Mouse (Mus musculus) embryonic facial prominence, embryonic 11.5 days (tissue): ENCODE measurements at regions not wholly inside any gene's neighbourhood (a gene's known extent, or its start where the extent isn't known, plus 50 kb on each side); places are given as distances from the start of the nearest gene placed in this dataset.

Experiments used
- ATAC-seq: fragments of 200-750 bp; cut with Nextera tagmentation; replicated peaks from 2 replicates; pipeline ENCODE4 v1.8.0; 2017; ENCODE audit warnings: low read depth; ENCODE audit not compliant: insufficient number of reproducible peaks, low FRiP score, low TSS enrichment
- DNase-seq: peaks from one replicate; pipeline ENCODE4 v3.0.0-alpha.2; 2015; ENCODE audit warnings: low spot score
- H3K27ac ChIP-seq: fragments of 300-500 bp; sonication (generic); replicated peaks from 2 replicates; pipeline ENCODE4 v1.5.1; 2014; ENCODE audit warnings: mild to moderate bottlenecking, low read depth, low read length, control low read depth
- H3K27me3 ChIP-seq: fragments of 300-500 bp; sonication (generic); 2 replicates; pipeline ENCODE4 v1.6.1; 2014; ENCODE audit warnings: mild to moderate bottlenecking, low read length, moderate library complexity, mixed read lengths; ENCODE audit not compliant: control insufficient read depth, insufficient read depth
- H3K36me3 ChIP-seq: fragments of 300-500 bp; sonication (generic); replicated peaks from 2 replicates; pipeline ENCODE4 v1.6.1; 2014; ENCODE audit warnings: low read depth, mild to moderate bottlenecking, low read length, moderate library complexity, mixed read lengths; ENCODE audit not compliant: control insufficient read depth, insufficient read depth
- H3K4me1 ChIP-seq: fragments of 300-500 bp; sonication (generic); 2 replicates; pipeline ENCODE4 v1.6.1; 2014; ENCODE audit warnings: low read length, mixed read lengths; ENCODE audit not compliant: control insufficient read depth, insufficient read depth
- H3K4me2 ChIP-seq: fragments of 300-500 bp; sonication (generic); 2 replicates; pipeline ENCODE4 v1.6.1; 2014; ENCODE audit warnings: low read depth, mild to moderate bottlenecking, control low read depth, low read length, moderate library complexity
- H3K4me3 ChIP-seq: fragments of 300-500 bp; sonication (generic); 2 replicates; pipeline ENCODE4 v1.5.1; 2014; ENCODE audit warnings: low read depth, low read length, control low read depth
- H3K9ac ChIP-seq: fragments of 300-500 bp; sonication (generic); replicated peaks from 2 replicates; pipeline ENCODE4 v1.6.1; 2014; ENCODE audit warnings: mild to moderate bottlenecking, control low read depth, low read length
- H3K9me3 ChIP-seq: fragments of 300-500 bp; sonication (generic); replicated peaks from 2 replicates; pipeline ENCODE4 v1.6.1; 2016; ENCODE audit warnings: mild to moderate bottlenecking, low read length, inconsistent platforms, mixed read lengths; ENCODE audit not compliant: control insufficient read depth
- WGBS: fragments of 180-500 bp; shearing (Covaris S2); extraction: QIAGEN DNeasy Blood & Tissue Kit; methylation state at CpG from one replicate; pipeline ENCODE4 v1.1.7; 2014; 5-methylcytosine and 5-hydroxymethylcytosine counted together

- WGBS, result 84% methylated on average over 5 of the region's 5 CpGs
- Histone ChIP-seq H3K4me2 (no peak overlapping the region), H3K9me3 (no peaks in the 10 kb centered on the region), H3K9ac (no peak overlapping the region), H3K27me3 (no peaks in the 10 kb centered on the region), H3K36me3 (no peaks in the 10 kb centered on the region), H3K4me1 (no peaks in the 10 kb centered on the region; the same call in 1 of the 2 replicates), H3K27ac (no peak overlapping the region), H3K4me3 (no peak overlapping the region)
- no peak for DNase-seq
- ATAC-seq, result no peak
These were observed 66.9 kb upstream of the Tgfbr2 start for GRCm38 (mm10) chr9:116241933-116242526.

DNA sequence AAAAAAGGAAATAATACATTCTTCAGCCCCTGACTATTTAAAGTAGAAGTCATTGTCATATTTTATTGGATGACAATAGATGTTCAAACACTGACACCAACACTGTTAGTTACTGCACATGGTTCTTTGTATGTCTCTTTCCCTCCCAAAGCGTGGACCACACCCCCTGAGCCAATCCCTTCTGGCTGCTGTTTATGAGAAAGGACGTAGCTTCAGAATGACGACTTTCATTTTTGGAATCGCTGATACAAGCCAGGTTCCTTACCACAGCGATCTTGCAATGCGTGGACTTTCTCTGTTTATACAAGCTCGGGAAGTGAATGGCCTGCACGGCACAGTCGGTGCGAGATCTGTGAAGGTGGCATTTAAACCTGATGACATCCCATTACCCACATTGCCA, 66.1 kb upstream of the Tgfbr2 start:
- 88% methylated on average over 10 of the region's 10 CpGs for WGBS
- Histone ChIP-seq H3K9ac (no peak overlapping the region), H3K27ac (no peak overlapping the region), H3K36me3 (no peaks in the 10 kb centered on the region), H3K9me3 (no peaks in the 10 kb centered on the region), H3K4me2 (no peak overlapping the region), H3K4me3 (no peak overlapping the region), H3K4me1 (no peaks in the 10 kb centered on the region; the same call in 1 of the 2 replicates), H3K27me3 (no peaks in the 10 kb centered on the region)
- no peak for ATAC-seq
- DNase-seq, result no peak

- Histone ChIP-seq H3K4me3 (no peak overlapping the region), H3K4me2 (no peak overlapping the region), H3K9me3 (no peaks in the 10 kb centered on the region), H3K27me3 (no peaks in the 10 kb centered on the region), H3K4me1 (no peaks in the 10 kb centered on the region), H3K27ac (no peak overlapping the region), H3K9ac (no peak overlapping the region), H3K36me3 (no peaks in the 10 kb centered on the region)
- DNase-seq, result no peak
- no peak for ATAC-seq
These were observed 61.7 kb upstream of the Tgfbr2 start for GRCm38 (mm10) chr9:116236836-116237235.

DNA sequence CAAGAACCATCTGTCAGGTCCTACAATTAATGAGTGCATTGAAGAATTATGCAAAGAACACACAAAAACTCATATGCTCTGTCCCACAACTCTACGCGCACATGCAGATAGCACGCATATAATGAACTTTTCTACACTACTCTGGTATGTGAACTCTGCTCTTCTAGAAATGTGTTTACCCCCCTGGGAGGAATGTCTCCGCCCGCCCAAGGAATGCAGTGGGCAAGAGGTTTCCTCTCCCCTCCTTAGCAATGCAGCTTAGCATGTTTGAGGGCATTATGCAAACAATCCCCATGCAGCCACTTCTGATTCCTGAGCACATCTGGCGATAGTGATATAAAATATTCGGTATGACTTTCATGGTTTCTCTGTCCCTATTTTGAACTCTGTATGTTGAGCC, 59.0 kb upstream of the Tgfbr2 start:
- Histone ChIP-seq H3K4me2 (no peak overlapping the region), H3K4me3 (no peak overlapping the region), H3K4me1 (no peaks in the 10 kb centered on the region), H3K27ac (no peak overlapping the region), H3K27me3 (no peaks in the 10 kb centered on the region), H3K9me3 (no peaks in the 10 kb centered on the region), H3K9ac (no peak overlapping the region), H3K36me3 (no peaks in the 10 kb centered on the region)
- 83% methylated on average over 7 of the region's 7 CpGs for WGBS
- no peak for DNase-seq
- no peak for ATAC-seq

- no peak for ATAC-seq
- no peaks in the 10 kb centered on the region for H3K4me1 ChIP-seq
- H3K4me3 ChIP-seq, result no peak overlapping the region
- no peak for DNase-seq
- no peaks in the 10 kb centered on the region for H3K36me3 ChIP-seq
- no peaks in the 10 kb centered on the region for H3K27me3 ChIP-seq
- no peak overlapping the region for H3K27ac ChIP-seq
- H3K9ac ChIP-seq, result no peak overlapping the region
- H3K4me2 ChIP-seq, result no peak overlapping the region
- WGBS, result 84% methylated on average over 10 of the region's 10 CpGs
- no peaks in the 10 kb centered on the region for H3K9me3 ChIP-seq
These were observed 57.2 kb upstream of the Tgfbr2 start for GRCm38 (mm10) chr9:116232386-116232785.

DNA sequence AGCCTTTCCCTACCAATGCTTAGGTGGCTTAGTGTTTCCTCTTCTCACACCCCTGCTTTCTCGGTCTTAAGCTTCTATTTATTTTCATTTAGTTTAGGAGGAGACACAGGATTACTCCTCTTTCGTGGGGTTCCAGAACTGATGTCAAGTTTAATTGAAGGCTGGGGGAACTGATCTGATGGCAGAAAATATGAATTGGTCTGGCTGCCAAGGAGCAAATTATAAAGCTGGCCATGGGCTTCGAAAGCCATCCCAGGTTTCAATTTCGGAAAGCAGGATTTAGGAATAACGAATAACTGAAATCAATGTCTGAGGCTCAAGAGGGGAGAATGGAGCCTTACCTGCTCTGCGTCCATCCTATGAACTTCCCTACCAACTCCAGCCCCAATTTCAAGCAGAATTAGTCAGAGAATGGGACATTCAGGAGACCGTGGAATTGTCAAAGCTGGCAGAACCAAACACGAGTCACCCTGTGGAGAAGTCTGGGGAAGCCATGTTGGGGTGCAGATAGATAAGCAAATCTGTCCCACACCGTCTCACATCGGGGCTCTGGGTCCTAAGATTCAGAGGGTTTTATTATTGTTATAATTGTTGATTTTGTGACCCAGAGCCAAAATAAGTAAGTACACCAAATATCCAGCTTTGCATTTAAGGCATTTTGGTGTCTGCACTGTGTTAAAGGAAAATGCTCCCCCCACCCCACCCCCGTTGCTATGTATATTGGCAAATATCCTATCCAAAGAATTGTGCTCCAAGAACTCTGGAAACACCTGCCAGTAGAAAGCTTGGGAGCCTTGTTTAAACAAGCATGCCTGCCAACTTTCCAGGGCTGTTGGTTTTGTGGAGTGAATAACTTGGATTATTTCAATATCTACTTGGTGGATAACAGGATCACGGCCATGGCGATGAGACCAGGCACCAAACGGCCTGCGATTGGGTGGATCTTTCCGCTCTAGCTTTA, 56.5 kb upstream of the Tgfbr2 start:
- no peaks in the 10 kb centered on the region for H3K4me1 ChIP-seq
- WGBS, result 87% methylated on average over 16 of the region's 16 CpGs
- H3K4me3 ChIP-seq, result no peak overlapping the region
- no peaks in the 10 kb centered on the region for H3K27me3 ChIP-seq
- H3K9ac ChIP-seq, result no peak overlapping the region
- ATAC-seq (no peak), DNase-seq (no peak)
- H3K27ac ChIP-seq, result no peak overlapping the region
- no peaks in the 10 kb centered on the region for H3K36me3 ChIP-seq
- H3K9me3 ChIP-seq, result no peaks in the 10 kb centered on the region
- H3K4me2 ChIP-seq, result no peak overlapping the region

DNA sequence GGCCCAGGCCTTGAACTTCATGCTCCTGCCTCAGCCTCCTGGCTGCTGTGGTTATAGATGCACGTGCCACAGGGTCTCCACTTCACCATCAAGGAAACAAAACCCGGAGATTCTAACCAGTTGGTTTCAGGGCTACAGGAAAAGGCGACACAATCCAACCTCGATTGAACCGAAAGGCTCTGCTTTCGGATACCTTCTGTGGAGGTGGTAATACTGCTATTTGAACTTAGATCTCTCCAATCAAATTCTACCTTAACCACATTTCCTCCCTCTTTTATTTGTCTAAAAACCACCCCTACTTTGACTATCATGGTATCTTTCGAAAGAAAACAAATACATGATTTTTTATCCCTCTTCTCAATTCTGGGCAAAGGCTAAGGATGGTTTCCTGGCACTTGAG, 55.2 kb upstream of the Tgfbr2 start:
- no peak for ATAC-seq
- no peak overlapping the region for H3K27ac ChIP-seq
- no peaks in the 10 kb centered on the region for H3K4me1 ChIP-seq
- DNase-seq, result no peak
- H3K36me3 ChIP-seq, result no peaks in the 10 kb centered on the region
- no peaks in the 10 kb centered on the region for H3K9me3 ChIP-seq
- no peaks in the 10 kb centered on the region for H3K27me3 ChIP-seq
- no peak overlapping the region for H3K4me2 ChIP-seq
- H3K9ac ChIP-seq, result no peak overlapping the region
- H3K4me3 ChIP-seq, result no peak overlapping the region
- 87% methylated on average over 7 of the region's 7 CpGs for WGBS

- no peak for DNase-seq
- ATAC-seq, result no peak
- no peak overlapping the region for H3K27ac ChIP-seq
- no peaks in the 10 kb centered on the region for H3K9me3 ChIP-seq
- WGBS, result 69% methylated on average over 9 of the region's 9 CpGs
- no peaks in the 10 kb centered on the region for H3K27me3 ChIP-seq
- H3K4me3 ChIP-seq, result no peak overlapping the region
- no peaks in the 10 kb centered on the region for H3K4me1 ChIP-seq
- no peak overlapping the region for H3K4me2 ChIP-seq
- H3K36me3 ChIP-seq, result no peaks in the 10 kb centered on the region
- H3K9ac ChIP-seq, result no peak overlapping the region
These were observed 53.3 kb upstream of the Tgfbr2 start for GRCm38 (mm10) chr9:116228443-116228842.
